Mouse (Mus musculus) megakaryocyte, embryonic 14.5 days (primary cell): ENCODE data around the gene Apoh.

Experiments
- FLI1 ChIP-seq: IDR thresholded peaks from 2 replicates; pipeline ENCODE4 v1.6.1; 2012; ENCODE audit warnings: low read length, inconsistent platforms, mixed read lengths
- GATA1 ChIP-seq: IDR thresholded peaks from 3 replicates; pipeline ENCODE4 v1.6.1; 2012; ENCODE audit warnings: mixed read lengths, low read length, inconsistent platforms, borderline replicate concordance

- no peak for TF ChIP-seq GATA1
- no peak for TF ChIP-seq FLI1
These were observed 2.9 kb upstream of the Apoh start for GRCm38 (mm10) chr11:108340293-108340692.
